Mouse (Mus musculus) embryo, embryonic 10 days (tissue): ENCODE measurements around the gene Dbi.

ENCODE experiments used
- DNase-seq: peaks from one replicate; pipeline ENCODE4 v3.0.0-alpha.2; 2015; ENCODE audit warnings: low spot score

Gene Dbi

DNA sequence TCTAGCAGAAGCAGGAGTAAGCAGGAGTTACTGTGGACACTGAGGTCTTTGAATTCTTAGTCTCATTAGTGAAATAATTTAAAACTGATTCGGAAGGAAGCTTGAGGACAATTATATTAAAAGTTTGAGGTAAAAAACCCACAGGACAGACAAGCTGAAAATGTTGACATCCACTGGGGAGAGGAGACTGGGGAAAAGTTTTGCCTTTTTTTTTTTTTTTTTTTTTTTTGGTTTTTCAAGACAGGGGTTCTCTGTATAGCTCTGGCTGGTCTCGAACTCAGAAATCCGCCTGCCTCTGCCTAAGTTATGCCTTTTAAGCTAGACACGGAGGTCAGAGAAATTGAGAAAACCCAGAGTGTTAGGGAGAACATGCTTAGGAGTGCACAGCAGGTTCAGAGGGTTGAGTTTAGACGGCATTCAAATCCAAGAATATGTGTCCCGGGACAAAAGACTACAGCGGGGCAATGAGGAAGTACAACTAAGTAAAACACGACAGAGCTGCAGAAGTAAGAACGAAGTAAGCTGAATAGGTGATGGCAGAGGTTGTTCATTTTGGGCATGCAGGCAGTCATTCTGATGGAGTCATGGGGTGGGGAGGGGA lies 1.2 kb upstream of the Dbi start:
- no peak for DNase-seq

- DNase-seq, result peak; percentile 80
Observed at GRCm38 (mm10) chr1:120120141-120120968, 523 bp downstream of the Dbi start.

DNA sequence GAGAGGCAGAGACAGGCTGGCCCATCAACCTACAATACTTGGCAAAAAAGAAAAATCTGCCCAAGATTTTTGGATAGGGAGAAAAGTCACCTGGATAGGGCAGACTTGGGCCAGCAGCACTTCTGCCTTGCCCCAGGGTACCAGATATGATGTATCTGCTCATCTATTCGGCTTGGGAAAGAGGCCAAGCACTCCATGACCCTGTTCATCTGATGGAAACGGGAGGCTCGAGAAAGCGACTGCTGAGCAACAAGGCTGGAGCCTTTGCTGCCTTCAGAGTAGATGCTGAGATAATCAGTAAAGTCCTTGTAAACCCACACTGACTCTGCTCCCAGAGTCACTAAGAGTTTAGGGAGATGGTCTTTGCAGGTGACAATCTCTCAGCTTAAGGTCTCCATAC lies 1.5 kb downstream of the Dbi start:
- no peak for DNase-seq

DNA sequence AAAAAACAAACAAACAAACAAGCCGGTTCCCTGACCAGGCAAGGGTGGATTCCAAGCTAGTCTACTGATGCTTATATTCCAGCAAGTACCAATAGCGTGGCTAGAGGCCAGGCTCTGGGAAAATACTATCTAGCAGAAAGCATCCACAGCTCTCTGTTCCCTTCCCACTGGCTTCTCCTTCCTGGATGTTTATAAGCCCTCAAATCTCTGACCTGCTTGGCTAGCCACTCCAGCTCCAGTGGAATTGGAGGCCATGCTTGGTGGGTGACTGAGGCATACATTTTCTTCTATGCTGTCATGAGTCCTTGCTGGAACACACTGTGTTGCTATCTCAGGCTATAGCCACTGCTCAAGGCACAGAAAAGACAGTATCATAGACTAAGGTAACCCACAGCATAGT lies 2.0 kb downstream of the Dbi start:
- DNase-seq, result no peak

DNA sequence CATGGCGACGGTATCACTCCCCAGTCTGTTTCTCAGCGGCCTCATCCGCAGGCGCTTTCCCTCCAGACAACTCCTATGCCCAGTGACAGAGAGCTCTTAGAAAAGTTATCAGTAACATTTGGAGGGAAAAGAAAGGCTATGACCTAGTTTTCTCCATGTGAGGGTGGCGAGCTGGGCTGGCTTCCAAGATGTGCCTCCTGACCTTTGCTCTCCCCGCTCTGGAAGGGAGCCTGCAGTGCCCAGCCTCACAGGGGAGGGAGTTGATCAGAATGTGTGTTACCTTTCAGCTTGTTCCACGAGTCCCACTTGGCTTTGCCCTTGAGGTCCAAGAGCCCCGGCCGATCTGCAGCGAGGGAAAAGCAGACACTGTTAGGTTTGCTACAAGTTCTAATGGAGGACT lies 4.8 kb downstream of the Dbi start:
- DNase-seq, result no peak

GRCm38 (mm10) chr1:120115671-120116081 lies 5.2 kb downstream of the Dbi start:
- no peak for DNase-seq

- DNase-seq, result no peak
Observed at GRCm38 (mm10) chr1:120112251-120113187, 8.4 kb downstream of the Dbi start.

GRCm38 (mm10) chr1:120111766-120112165 lies 9.1 kb downstream of the Dbi start:
- no peak for DNase-seq

GRCm38 (mm10) chr1:120109741-120110432 lies 11.0 kb downstream of the Dbi start:
- no peak for DNase-seq

GRCm38 (mm10) chr1:120105556-120105959 lies 15.3 kb downstream of the Dbi start:
- DNase-seq, result no peak

GRCm38 (mm10) chr1:120101227-120101609 lies 19.7 kb downstream of the Dbi start:
- no peak for DNase-seq

DNA sequence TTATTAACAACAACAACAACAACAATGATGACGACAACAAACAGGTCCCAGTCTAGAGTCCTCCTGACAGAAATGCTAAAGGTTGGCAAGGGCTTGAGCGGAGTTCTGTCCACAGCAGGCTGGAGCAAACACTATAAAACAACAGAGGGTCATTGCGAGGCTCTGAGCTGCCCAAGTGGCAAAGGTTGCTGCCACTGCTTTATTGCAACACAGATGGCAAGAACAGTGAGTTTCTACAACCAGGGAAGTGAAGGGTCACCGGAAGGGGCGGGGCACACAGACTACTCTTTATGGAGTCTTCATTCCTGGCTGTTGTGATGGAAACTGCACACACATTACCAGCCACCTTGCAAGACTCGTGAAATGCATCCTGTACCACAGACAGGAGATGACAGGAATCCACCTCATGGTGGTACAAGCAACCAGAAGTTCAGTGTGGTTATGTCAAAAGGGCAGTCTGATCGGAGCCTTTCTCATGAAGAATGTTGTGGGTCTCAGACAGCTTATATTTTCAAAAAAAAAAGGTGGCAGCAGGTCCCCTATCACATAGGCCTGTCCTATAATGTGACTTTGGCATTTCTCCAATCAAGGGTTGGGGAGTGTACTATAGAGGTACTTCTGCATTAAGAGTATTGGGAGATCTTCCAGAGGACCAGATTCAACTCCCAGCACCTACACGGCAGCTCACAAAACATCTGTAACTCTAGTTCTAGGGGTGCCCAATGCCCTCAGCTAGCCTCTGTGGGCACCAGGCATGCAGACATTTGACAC lies 20.2 kb downstream of the Dbi start:
- DNase-seq, result no peak

- no peak for DNase-seq
Observed at GRCm38 (mm10) chr1:120099483-120099882, 21.4 kb downstream of the Dbi start.

- peak; percentile 69 for DNase-seq
Observed at GRCm38 (mm10) chr1:120098327-120098726, 22.6 kb downstream of the Dbi start.

DNA sequence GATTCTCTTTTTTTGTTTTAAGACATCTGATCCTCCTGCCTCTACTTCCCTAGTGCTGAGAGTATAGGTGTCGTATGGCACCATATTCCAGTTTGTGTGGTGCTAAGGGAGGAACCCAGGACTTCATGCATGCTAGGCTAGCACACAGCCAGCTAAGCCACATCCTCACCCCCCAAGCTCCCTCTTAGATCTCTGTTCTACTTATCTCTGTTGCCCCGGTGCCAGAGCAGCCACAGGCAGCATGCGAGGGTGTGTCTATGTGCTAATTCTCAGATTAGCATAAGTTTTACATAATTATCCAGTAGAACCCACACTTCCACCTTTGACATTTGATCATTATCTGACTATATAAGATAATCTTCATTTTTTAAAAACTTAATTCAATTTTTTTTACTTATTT lies 26.0 kb downstream of the Dbi start:
- no peak for DNase-seq

DNA sequence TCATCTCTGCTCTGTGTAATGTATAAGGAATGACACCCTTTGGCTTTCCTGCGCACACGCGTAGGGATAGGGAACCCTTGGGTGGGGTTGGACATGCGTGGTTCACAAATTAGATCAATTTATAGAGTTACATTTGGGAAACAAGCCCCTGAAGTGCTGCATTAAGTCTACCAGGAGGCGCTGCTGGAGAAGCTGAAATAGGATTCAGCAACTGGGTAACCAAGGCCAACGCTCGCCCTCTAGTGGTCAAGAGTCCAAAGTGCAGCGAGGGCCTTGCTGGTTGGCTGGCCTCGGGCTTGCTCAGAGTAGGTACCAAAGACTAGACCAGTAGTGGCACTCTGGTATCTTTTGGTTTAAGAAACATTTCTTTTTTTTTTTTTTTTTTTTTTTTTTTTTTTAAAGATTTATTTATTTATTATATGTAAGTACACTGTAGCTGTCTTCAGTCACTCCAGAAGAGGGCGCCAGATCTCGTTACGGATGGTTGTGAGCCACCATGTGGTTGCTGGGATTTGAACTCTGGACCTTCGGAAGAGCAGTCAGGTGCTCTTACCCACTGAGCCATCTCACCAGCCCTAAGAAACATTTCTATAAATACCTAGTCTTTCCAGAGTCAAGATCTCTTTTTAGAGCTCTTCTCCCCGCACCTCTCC lies 27.3 kb downstream of the Dbi start:
- DNase-seq, result peak; percentile 91

GRCm38 (mm10) chr1:120090880-120091570 lies 29.9 kb downstream of the Dbi start:
- no peak for DNase-seq

- peak; percentile 43 for DNase-seq
Observed at GRCm38 (mm10) chr1:120089180-120089579, 31.7 kb downstream of the Dbi start.

GRCm38 (mm10) chr1:120086644-120087043 lies 34.2 kb downstream of the Dbi start:
- DNase-seq, result no peak

DNA sequence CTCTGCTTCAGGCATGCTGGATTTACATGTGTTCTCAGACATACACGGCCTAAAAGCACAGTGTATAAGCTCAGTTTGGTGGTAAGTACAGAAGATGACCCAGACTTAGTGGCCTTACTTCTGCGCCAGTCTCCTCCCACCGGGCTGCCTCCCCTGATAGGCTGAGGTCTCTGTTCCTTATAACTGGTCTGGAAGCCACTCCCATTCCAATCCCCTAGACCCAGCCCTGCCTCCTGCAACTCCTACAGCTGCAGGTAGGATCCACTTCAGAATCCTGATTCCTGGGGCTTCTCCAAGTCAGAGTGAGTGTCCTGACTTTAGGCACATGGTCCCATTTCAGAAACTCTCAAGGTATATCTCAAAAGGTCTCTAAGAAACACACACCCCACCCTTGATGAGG lies 35.2 kb downstream of the Dbi start:
- no peak for DNase-seq
